Comparison of ENCODE assay signal across 9 mouse cellular contexts in the genomic region with DNA sequence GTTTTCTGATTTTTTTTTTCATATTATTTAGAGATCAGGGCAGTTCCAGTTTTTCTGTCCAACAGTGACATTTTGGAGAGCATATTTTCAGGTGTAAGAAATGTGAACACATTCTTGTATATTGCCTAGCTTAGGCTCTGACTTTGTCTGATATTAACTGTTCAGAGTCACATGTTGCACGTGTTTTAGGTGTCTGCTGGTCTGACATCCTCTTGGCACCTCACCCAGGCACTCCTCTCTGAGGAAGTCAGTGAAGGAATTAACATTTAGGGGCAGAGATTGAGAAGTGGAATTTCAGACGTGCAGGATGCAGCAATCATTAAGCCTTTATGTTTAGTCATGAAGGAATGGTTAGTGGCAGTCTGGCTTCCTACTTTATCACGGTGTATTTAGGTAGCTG. TPM values are rescaled to one million over a fixed set of nuclear protein-coding genes. Genes with fewer than 3 reads are reported as not detected.
DNase-seq lines count a peak whose midpoint lies in the region; ATAC-seq and TF ChIP-seq lines count a peak whose summit lies in the region.
"Had no signal": no experiment of that assay in that cellular context is flagged by ENCODE, and none has a peak within 500 bp of the region (broad histone marks: within the 10 kb centered on the region; RNA-seq: fewer than 3 reads in every experiment).

No protein-coding gene starts in this region.

- peak; percentile 11 for DNase-seq in kidney, postnatal 0 days (ENCODE audit: low spot score)
- no peak for DNase-seq in kidney, adult 2 months
- DNase-seq in induced T-regulatory cell, adult 2 months (ENCODE audit: low read depth) = peak; percentile 15
- DNase-seq in ovary, postnatal 10 days (ENCODE audit: low spot score) = no peak
- DNase-seq in lung, postnatal 4 days = no peak
- no peak for DNase-seq in left cerebral cortex, adult 2 months (ENCODE audit: extremely low spot score in 1 of 2, low spot score in 2 of 2)
- DNase-seq: right cerebral cortex, adult 18-20 months had no signal

- peaks cover 8% of the 10 kb centered on the region; the same call in 1 of the 2 replicates for H3K36me3 ChIP-seq in kidney, postnatal 0 days (ENCODE audit: insufficient read depth, low read length)
- peaks cover 1% of the 10 kb centered on the region; the same call in 1 of the 2 replicates for H3K36me3 ChIP-seq in kidney, adult 2 months (ENCODE audit: control insufficient read depth, insufficient read depth, low read length)
- peaks cover 14% of the 10 kb centered on the region; the same call in 1 of the 2 replicates for H3K36me3 ChIP-seq in midbrain, embryonic 15.5 days (replicated peaks)

- intact Hi-C loops in left cerebral cortex, adult 2 months (cut with DNase I) = loop anchor here (2.0 kb wide), 1 partner anchor 59 kb away; a partner anchor contains a TSS

- H3K4me3 ChIP-seq in kidney, postnatal 0 days (replicated peaks; ENCODE audit: low read depth, low read length) = no peak overlapping the region; the same call in 1 of the 2 replicates
- no peak overlapping the region for H3K4me3 ChIP-seq in kidney, adult 2 months (ENCODE audit: insufficient read depth, low read depth, low read length)
- H3K4me3 ChIP-seq in bone marrow macrophage, adult 2 months (ENCODE audit: insufficient read depth, low read length) = peak overlapping the region; percentile 31; the same call in 1 of the 2 replicates
- no peak overlapping the region; the same call in 1 of the 2 replicates for H3K4me3 ChIP-seq in midbrain, embryonic 15.5 days
- H3K4me3 ChIP-seq in left cerebral cortex, adult 2 months = no peak overlapping the region

- H3K9ac ChIP-seq in kidney, postnatal 0 days (ENCODE audit: low read depth, low read length) = no peak overlapping the region
- no peak overlapping the region for H3K9ac ChIP-seq in midbrain, embryonic 15.5 days

- peaks cover 4% of the 10 kb centered on the region; the same call in 1 of the 2 replicates for H3K4me1 ChIP-seq in kidney, postnatal 0 days (replicated peaks; ENCODE audit: insufficient read depth, low read length)
- peaks cover 7% of the 10 kb centered on the region for H3K4me1 ChIP-seq in kidney, adult 2 months (ENCODE audit: control insufficient read depth, insufficient read depth, low read length)
- peaks cover 11% of the 10 kb centered on the region for H3K4me1 ChIP-seq in bone marrow macrophage, adult 2 months (ENCODE audit: control insufficient read depth, insufficient read depth, low read length)
- peaks cover 9% of the 10 kb centered on the region for H3K4me1 ChIP-seq in midbrain, embryonic 15.5 days

- 40% methylated on average over 3 of the region's 3 CpGs for WGBS in kidney, postnatal 0 days
- 17% methylated on average over 3 of the region's 3 CpGs for WGBS in kidney, adult 2 months
- WGBS in midbrain, embryonic 15.5 days = 61% methylated on average over 3 of the region's 3 CpGs

- H3K4me2 ChIP-seq in kidney, postnatal 0 days (ENCODE audit: low read length) = peak overlapping the region; percentile 70
- H3K4me2 ChIP-seq in midbrain, embryonic 15.5 days = peak overlapping the region; percentile 60; the same call in 1 of the 2 replicates

- no peaks in the 10 kb centered on the region for H3K27me3 ChIP-seq in kidney, postnatal 0 days (ENCODE audit: insufficient read depth, low read length)
- H3K27me3 ChIP-seq in kidney, adult 2 months (replicated peaks; ENCODE audit: control insufficient read depth, insufficient read depth, low read length) = no peaks in the 10 kb centered on the region
- no peaks in the 10 kb centered on the region for H3K27me3 ChIP-seq in midbrain, embryonic 15.5 days (replicated peaks)

- no peak for TF ChIP-seq CTCF in kidney, postnatal 0 days (IDR thresholded peaks at IDR 0.05; ENCODE audit: low read depth)
- no peak for TF ChIP-seq CTCF in kidney, adult 2 months (conservative IDR thresholded peaks at IDR 0.05; ENCODE audit: insufficient read depth, insufficient read length, low read depth, low read length)
- no peak for TF ChIP-seq CTCF in bone marrow macrophage, adult 2 months (IDR thresholded peaks at IDR 0.05; ENCODE audit: low read depth, low read length)
- no peak for TF ChIP-seq CTCF in left cerebral cortex, adult 2 months (IDR thresholded peaks at IDR 0.05)

- H3K9me3 ChIP-seq in kidney, postnatal 0 days (replicated peaks; ENCODE audit: low read length) = no peaks in the 10 kb centered on the region
- H3K9me3 ChIP-seq in midbrain, embryonic 15.5 days = no peaks in the 10 kb centered on the region

- ATAC-seq in kidney, postnatal 0 days (replicated peaks; ENCODE audit: low FRiP score, low read depth) = no peak
- ATAC-seq in midbrain, embryonic 15.5 days (replicated peaks) = no peak

- H3K27ac ChIP-seq in kidney, postnatal 0 days = no peak overlapping the region
- no peak overlapping the region for H3K27ac ChIP-seq in kidney, adult 2 months (ENCODE audit: insufficient read depth, low read depth, low read length)
- no peak overlapping the region for H3K27ac ChIP-seq in bone marrow macrophage, adult 2 months (ENCODE audit: insufficient read depth, low read depth, low read length)
- H3K27ac ChIP-seq in midbrain, embryonic 15.5 days = no peak overlapping the region
- H3K27ac ChIP-seq in left cerebral cortex, adult 2 months = no peak overlapping the region

- TF ChIP-seq POLR2A in kidney, adult 2 months (IDR thresholded peaks at IDR 0.05; ENCODE audit: low read depth, low read length) = no peak
- TF ChIP-seq POLR2A in bone marrow macrophage, adult 2 months (IDR thresholded peaks at IDR 0.05; ENCODE audit: borderline replicate concordance, low read depth, low read length) = no peak

RNA-seq across cellular contexts. Expression of a gene that starts 22.8 kb away (rescaled TPM):
- polyA plus RNA-seq in kidney, postnatal 0 days (2015; fragmentation: Nextera tagmentation; extraction: Ambion mirVana) = 29.0 and 30.7 TPM in 2 replicates
- polyA plus RNA-seq in kidney, adult 2 months (2012; rRNA removed) = 20.5 and 22.0 TPM in 2 replicates
- 10.8 and 12.9 TPM in 2 replicates for polyA plus RNA-seq in bone marrow macrophage, adult 2 months (2012; ENCODE audit: insufficient read depth, insufficient read length, missing spikeins)
- 57.4 and 58.4 TPM in 2 replicates for polyA plus RNA-seq in midbrain, embryonic 15.5 days (2015; fragmentation: Nextera tagmentation; extraction: Ambion mirVana)
- total RNA-seq in left cerebral cortex, adult 2 months (2021) = 10 to 100 TPM; 15.2 to 15.7 TPM

RNA-seq across cellular contexts. Expression of a gene that starts 23.0 kb away (rescaled TPM):
- polyA plus RNA-seq in kidney, postnatal 0 days (2015; fragmentation: Nextera tagmentation; extraction: Ambion mirVana) = 13.5 and 14.3 TPM in 2 replicates
- polyA plus RNA-seq in kidney, adult 2 months (2012; rRNA removed) = 6.0 and 7.8 TPM in 2 replicates
- 6.2 and 6.8 TPM in 2 replicates for polyA plus RNA-seq in bone marrow macrophage, adult 2 months (2012; ENCODE audit: insufficient read depth, insufficient read length, missing spikeins)
- 15.4 and 18.0 TPM in 2 replicates for polyA plus RNA-seq in midbrain, embryonic 15.5 days (2015; fragmentation: Nextera tagmentation; extraction: Ambion mirVana)
- 10 to 100 TPM; 22.3 to 25.9 TPM for total RNA-seq in left cerebral cortex, adult 2 months (2021)

RNA-seq across cellular contexts. Expression of a gene that starts 58.7 kb away (rescaled TPM):
- polyA plus RNA-seq in kidney, postnatal 0 days (2015; fragmentation: Nextera tagmentation; extraction: Ambion mirVana) = 55.3 and 56.6 TPM in 2 replicates
- polyA plus RNA-seq in kidney, adult 2 months (2012; rRNA removed) = 39.7 and 45.9 TPM in 2 replicates
- polyA plus RNA-seq in bone marrow macrophage, adult 2 months (2012; ENCODE audit: insufficient read depth, insufficient read length, missing spikeins) = 0.83 and 2.8 TPM in 2 replicates
- polyA plus RNA-seq in midbrain, embryonic 15.5 days (2015; fragmentation: Nextera tagmentation; extraction: Ambion mirVana) = 97.0 and 97.2 TPM in 2 replicates
- total RNA-seq in left cerebral cortex, adult 2 months (2021) = 100 to 1,000 TPM; 390 to 416 TPM

Comparison
In these comparisons a context has a peak if more than half of its experiments do, and no peak if none do; other contexts are left out.
1. DNase-seq: peak in kidney, postnatal 0 days (single experiment) and induced T-regulatory cell, adult 2 months (single experiment); none in kidney, adult 2 months (single experiment), ovary, postnatal 10 days (single experiment), lung, postnatal 4 days (0 of 2) and left cerebral cortex, adult 2 months (0 of 2).
2. RNA of a gene that starts 58.7 kb away (polyA plus RNA-seq): 97.0 to 97.2 TPM in midbrain, embryonic 15.5 days, 55.3 to 56.6 TPM in kidney, postnatal 0 days and 39.7 to 45.9 TPM in kidney, adult 2 months; 0.83 to 2.8 TPM in bone marrow macrophage, adult 2 months; every median in the first group is over 10 times any median in the second.